Mouse (Mus musculus): ENCODE measurements at regions not wholly inside any gene's neighbourhood (a gene's known extent, or its start where the extent isn't known, plus 50 kb on each side); places are given as distances from the start of the nearest gene placed in this dataset.

DNA sequence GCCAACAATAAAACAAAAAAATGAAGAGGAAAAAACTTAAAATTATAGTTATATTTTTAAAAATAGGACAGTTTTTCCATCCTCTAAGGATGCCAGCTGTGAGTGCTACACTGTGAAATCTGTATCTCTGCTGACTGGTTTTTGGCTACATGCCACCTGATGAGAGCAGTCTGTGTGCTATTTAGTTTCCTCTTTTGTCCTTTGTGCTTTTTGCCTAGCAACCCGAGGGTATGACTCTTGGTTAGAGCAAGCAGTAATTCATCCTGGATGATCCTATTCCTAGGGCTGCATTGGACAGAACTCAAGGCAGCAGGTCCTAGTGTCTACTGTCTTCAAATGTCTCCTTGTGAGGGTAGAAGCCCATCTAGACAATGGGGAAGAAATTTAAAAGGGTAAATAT lies 285.6 kb upstream of the Slitrk3 start:
- TF ChIP-seq CTCF (conservative IDR thresholded peaks at IDR 0.05; ENCODE audit: low read length) = no peak
- TF ChIP-seq POU5F1 (IDR thresholded peaks at IDR 0.05; ENCODE audit: borderline replicate concordance, low read length) = no peak
